Mouse (Mus musculus) myocyte (in vitro differentiated cells): ENCODE measurements around the gene Chd9.

Source experiments
- CEBPB ChIP-seq: IDR thresholded peaks from 2 replicates; pipeline ENCODE4 v1.6.1; 2011; ENCODE audit warnings: mild to moderate bottlenecking, moderate library complexity; ENCODE audit not compliant: poor library complexity, insufficient read depth, severe bottlenecking
- E2F4 ChIP-seq: IDR thresholded peaks from one replicate; pipeline ENCODE4 v1.6.1; 2011; ENCODE audit warnings: mild to moderate bottlenecking, control low read depth, moderate library complexity; ENCODE audit not compliant: insufficient read depth
- MAX ChIP-seq: IDR thresholded peaks from one replicate; pipeline ENCODE4 v1.6.1; 2011; ENCODE audit warnings: low read depth, mild to moderate bottlenecking, control low read depth
- MYOD1 ChIP-seq, 3 experiments: IDR thresholded peaks; one replicate each; pipeline ENCODE4 v1.6.1; 2011; ENCODE audit warnings: control low read depth in 2 of 3, low read depth in 2 of 3, mild to moderate bottlenecking in 2 of 3, moderate library complexity in 1 of 3; ENCODE audit not compliant: insufficient read length in 2 of 3, control insufficient read depth in 1 of 3
- MYOG ChIP-seq, 3 experiments: IDR thresholded peaks; one replicate each; pipeline ENCODE4 v1.6.1; 2011; ENCODE audit warnings: control low read depth in 2 of 3, low read depth in 2 of 3, mild to moderate bottlenecking in 2 of 3; ENCODE audit not compliant: insufficient read length in 2 of 3, control insufficient read depth in 1 of 3, insufficient read depth in 1 of 3
- POLR2A ChIP-seq: IDR thresholded peaks from one replicate; pipeline ENCODE4 v1.6.1; 2011; ENCODE audit warnings: low read depth, mild to moderate bottlenecking, control low read depth, moderate library complexity; ENCODE audit not compliant: insufficient read length
- POLR2AphosphoS2 ChIP-seq: IDR thresholded peaks from one replicate; pipeline ENCODE4 v1.6.1; 2011; ENCODE audit warnings: low read depth, control low read depth; ENCODE audit not compliant: insufficient read length
- REST ChIP-seq: IDR thresholded peaks from one replicate; pipeline ENCODE4 v1.6.1; 2011; ENCODE audit warnings: mild to moderate bottlenecking, control low read depth, moderate library complexity; ENCODE audit not compliant: insufficient read depth, insufficient read length
- SRF ChIP-seq: IDR thresholded peaks from one replicate; pipeline ENCODE4 v1.6.1; 2011; ENCODE audit warnings: low read depth; ENCODE audit not compliant: control insufficient read depth, insufficient read length
- TCF12 ChIP-seq: IDR thresholded peaks from one replicate; pipeline ENCODE4 v1.6.1; 2011; ENCODE audit warnings: mild to moderate bottlenecking, control low read depth; ENCODE audit not compliant: poor library complexity, insufficient read depth, severe bottlenecking
- TCF3 ChIP-seq: IDR thresholded peaks from one replicate; pipeline ENCODE4 v1.6.1; 2011; ENCODE audit warnings: low read depth, control low read depth; ENCODE audit not compliant: insufficient read length
- USF1 ChIP-seq: IDR thresholded peaks from one replicate; pipeline ENCODE4 v1.6.1; 2011; ENCODE audit warnings: low read depth, mild to moderate bottlenecking, control low read depth, moderate library complexity

DNA sequence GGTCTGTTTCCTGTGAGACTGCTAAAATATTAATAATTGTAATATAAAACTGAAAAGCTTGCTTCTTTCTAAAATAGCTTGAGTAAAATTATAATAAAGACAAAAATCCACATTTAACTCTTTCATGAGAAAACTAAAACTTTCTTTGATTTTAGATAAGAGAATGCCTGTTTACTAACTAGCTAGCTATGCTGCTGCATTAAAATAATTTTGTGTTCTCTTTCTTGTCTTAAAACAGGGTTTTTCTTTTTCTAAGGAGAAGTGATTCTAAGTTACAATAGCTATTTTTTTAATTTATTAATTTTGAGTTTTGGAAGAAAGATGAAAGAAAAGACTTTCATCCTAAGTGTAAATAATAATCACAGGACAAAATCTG lies 127.6 kb downstream of the Chd9 start:
- TF ChIP-seq POLR2A, result no peak
- TF ChIP-seq MAX, result no peak
- no peak for TF ChIP-seq TCF3
- TF ChIP-seq E2F4, result no peak
- no peak for TF ChIP-seq POLR2AphosphoS2
- TF ChIP-seq MYOD1 (IDR thresholded peaks at IDR 0.05; ENCODE audit: control insufficient read depth in 1 of 3, insufficient read length in 2 of 3, low read depth in 2 of 3), result no peak
- no peak for TF ChIP-seq USF1
- no peak for TF ChIP-seq TCF12
- no peak for TF ChIP-seq REST
- TF ChIP-seq CEBPB, result no peak
- TF ChIP-seq MYOG (IDR thresholded peaks at IDR 0.05; ENCODE audit: control insufficient read depth in 1 of 3, insufficient read depth in 1 of 3, insufficient read length in 2 of 3, low read depth in 2 of 3), result no peak
- TF ChIP-seq SRF, result no peak
